Mouse (Mus musculus): ENCODE results near the gene Elp4.

Elp4 gene

GRCm38 (mm10) chr2:105903896-105904756 lies at the start of gene Elp4, which contains the start of gene Immp1l:
TSS of gene Elp4 (minus strand) at chr2:105904564.
TSS of gene Immp1l (plus strand) at chr2:105904638.
- DNase-seq = peak; percentile 97

DNA sequence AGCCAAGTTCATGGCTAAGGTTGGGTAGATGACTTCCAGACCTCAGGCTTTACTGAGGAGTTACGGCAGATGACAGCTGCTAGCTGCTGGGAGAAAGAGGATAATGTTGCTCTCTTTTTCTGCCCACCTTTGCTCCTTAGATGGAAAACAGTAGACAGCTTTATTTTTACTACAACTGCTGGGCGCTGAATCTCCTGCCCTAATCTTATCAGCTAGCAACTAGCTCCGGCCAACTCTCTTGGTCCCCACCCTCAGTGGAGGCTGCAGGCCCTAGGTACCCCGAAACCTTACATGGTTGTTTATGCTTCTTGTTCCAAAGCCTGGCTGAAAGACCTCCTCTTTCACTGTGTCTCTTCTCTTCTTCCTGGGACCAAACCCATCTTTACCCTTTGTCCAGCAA lies 49.5 kb upstream of the Elp4 start:
- DNase-seq = no peak

DNA sequence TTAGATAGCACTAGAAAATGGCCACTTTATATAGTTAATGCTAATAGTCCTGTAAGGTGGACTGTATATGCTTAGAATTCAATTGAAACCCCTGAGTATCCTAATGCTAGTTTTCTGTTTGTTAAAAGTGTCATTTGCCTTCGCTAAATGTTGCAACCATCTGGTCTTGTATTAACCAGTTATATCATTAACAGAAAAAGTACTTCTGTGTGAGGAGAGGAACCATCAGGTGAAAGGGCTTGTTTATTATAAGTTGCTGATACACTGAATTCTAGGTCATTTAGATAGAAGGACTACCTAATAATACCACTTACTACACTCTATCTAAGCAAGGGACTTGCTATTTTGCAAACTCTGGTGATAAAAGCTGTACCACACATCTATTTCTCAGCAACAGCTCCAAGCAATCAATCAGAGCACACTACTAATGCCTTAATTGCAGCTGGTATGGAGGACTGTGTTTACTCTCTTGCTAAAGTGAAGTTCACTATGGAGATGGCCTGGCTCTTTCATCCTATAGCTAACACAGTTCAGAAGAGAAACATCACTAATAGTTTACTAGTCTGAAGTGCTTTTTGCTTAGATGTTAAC lies 47.1 kb upstream of the Elp4 start:
- no peak for DNase-seq

DNA sequence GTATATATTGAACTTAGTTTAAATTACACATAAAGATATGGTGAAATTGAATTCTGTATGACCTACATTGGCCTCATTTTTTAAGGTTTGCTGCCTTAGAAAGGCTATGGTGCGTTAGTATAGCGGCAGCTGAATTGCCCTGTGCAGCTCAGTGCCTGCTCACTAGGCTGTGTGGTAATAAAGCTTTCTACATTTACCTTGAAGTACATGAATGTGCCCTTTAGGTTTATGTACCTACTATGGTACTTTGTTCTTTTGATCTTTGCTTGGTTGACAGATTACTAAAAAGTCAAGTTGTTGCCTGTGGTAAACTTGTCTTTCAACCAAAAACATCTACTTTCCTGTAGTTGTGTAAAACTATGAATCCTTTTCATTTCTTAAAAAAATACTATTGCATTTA lies 45.8 kb upstream of the Elp4 start:
- DNase-seq = no peak

GRCm38 (mm10) chr2:105917623-105918346 lies 13.4 kb upstream of the Elp4 start:
- no peak for DNase-seq

DNA sequence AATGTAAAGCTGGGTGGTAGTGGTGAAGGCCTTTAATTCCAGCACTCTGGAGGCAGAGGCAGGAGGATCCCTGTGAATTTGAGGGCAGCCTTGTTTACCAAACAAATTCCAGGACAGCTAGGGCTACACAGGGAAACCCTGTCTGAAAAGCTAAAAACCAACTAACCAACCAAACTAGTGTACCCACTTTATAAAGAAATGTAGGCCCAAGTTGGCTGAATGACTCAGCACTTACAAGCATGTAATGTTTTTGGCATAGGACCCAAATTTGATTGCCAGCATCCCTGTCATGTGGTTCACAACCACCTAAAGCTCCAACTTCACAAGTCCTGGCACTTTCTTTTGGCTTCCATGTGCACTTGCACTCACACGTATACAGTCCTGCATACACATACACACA lies 12.3 kb upstream of the Elp4 start:
- DNase-seq = no peak

DNA sequence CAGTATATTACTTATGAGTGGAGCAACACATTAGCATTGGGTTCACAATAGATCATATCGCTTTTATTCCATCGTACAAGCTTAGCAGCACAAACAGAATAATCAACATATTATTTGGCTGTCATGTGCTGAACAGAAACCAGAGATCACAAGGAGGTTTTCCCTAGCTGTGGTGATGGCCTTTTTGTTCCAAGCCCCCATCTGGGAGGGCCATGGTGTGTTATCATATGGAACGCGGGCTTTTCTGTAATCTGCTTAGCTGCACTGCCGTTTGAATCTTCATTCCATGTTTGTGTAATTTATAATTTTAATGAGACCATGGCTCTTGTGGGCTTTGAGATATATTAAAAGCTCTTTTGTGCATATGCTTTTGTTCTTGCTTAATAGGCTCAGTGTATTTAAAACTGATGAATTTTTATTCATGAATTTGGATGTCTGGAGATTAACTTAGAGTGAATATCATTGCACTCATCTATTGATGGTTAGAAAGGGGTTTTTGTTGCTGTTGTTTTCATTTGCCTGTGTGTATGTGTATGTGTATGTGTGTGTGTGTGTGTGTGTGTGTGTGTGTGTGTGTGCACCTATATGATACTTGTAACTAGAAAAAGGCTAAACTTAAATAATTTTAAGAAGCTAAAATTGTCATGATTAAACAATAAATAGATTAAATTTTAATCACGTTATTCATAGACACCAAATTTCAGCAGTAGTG lies 9.4 kb upstream of the Elp4 start:
- DNase-seq = no peak

DNA sequence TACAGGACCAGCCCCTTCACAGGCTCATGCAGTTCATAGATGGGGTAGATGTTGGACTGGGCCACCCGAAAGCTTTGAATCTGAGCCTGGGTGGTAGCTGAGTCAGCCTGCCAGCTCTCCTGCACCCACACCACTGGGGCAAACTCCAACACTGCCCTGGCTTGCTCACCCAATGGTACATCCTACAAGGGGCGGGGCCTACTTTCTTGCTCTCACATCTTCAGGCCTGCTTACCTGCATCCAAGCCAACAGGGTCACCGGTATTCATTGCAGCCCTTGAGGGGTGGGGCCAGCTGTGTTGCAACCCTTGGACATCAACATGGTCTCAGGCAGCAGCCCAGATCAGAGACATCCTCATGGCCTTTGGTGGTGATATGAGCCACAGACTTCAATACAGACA lies 6.2 kb upstream of the Elp4 start:
- no peak for DNase-seq

DNA sequence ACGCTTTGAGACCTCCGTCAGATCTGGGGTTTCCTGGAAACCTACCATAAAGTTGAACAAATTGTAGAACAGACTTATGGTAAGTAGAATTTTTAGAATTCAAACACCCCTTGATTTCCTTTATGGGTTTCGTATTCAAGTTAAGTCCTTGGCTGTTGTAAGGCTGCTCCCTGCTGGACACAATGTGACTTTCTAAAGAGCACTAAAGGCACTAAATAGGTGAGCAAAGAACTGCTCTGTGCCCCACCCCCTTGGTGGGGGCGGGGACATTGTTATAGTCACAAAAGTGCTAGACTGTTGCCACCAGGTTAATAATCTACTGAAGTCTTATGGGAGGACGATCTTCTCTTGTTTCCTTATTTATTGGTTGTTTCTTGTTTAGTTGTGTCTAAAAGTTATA lies 4.0 kb upstream of the Elp4 start:
- DNase-seq = peak; percentile 12

DNA sequence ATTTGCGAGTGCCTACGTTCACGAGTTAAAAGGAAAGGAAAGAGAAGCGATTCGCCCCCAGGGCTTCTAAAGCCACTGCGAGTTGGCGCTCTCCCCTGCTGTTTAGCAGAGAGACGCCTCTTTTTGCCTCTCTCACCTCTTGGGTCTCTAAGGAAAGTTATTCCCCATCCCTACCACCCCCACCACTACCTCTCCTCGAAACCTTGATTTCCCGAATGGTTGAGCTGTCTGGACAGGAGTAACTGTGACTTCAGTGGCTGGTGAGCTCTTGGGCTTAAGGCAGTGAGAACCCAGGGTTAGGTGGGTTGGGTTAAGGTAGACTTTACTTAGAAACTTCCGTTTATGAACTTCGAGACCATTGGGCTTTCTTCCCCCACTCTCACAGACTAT lies 388 bp upstream of the Elp4 start:
- DNase-seq = no peak

DNA sequence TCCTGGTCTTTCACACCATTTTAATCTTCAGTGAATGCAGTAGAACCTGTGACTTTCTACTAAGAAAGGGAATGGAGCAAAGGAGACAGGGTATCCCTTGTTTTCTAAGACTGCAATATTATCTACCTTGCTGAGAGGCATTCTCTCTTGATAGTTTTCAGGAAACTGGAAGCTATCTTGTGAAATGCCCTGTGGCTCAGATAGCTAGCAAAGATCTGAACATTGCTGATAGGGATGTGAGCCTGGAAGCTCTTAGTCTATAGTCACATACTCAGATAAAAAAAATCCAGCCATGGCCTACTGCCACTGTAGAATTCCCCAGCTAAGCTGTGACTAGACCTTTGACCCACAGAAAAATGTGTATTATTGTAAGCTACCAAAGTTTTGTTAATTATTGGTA lies 13.5 kb downstream of the Elp4 start:
- no peak for DNase-seq

DNA sequence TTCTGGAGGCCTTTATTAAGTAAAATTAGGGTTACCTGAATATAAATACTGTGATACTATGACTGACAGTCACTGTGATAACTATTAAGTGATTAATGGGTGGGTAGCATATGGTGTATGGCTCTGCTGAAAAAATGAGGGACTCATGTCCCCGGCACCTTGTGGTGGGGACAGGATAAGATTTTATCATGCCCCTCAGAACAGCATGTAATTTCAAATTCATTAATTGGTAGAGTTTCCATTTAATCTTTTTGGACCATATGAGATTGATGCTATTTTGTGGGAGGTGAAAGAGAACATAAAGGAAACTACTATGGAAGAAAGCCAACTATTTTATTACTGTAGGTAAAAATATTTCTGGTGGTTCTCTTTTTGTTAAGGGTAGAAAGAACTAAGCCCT lies 31.0 kb downstream of the Elp4 start:
- no peak for DNase-seq

DNA sequence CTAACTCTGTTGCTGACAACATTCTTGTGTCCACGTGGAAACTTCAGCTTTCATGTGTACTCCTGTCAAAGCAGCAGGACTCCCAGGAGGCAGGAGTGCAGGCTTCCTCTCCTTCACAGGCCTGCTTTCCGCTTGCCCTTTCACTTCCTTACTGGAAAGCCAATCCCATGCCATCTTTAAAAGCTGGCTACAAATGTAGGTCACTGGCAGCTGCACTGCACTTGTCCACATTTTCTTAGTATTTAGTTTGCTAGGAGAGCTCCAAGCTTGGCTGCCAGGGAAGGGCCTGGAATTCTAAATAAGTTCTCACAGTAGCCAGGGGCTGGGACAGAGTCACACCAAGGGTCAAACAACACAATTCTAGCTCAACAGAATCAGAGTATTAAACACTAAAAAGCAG lies 49.6 kb downstream of the Elp4 start:
- DNase-seq = peak; percentile 6

GRCm38 (mm10) chr2:105852971-105853370 lies 51.4 kb downstream of the Elp4 start:
- DNase-seq = no peak

- no peak for DNase-seq
Observed at GRCm38 (mm10) chr2:105851714-105852293, 52.6 kb downstream of the Elp4 start.

DNA sequence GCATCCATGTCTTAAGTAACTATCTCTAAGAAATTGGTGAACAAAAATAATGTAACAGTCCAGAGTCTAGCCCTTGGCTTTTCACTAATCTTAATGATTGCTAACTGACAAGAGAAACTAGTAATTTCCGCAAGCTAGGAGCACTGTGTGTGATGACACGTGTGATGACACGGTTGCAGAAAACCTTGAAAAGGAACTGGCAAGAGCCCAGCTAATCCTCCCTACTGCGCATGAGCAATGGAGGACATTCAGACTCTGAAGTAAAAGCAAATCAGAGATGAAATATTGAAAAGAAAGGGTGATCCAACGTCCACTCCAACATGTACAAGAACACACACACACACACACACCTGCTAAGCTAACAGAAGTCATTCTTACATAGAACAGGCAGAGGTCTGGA lies 61.2 kb downstream of the Elp4 start:
- DNase-seq = no peak

DNA sequence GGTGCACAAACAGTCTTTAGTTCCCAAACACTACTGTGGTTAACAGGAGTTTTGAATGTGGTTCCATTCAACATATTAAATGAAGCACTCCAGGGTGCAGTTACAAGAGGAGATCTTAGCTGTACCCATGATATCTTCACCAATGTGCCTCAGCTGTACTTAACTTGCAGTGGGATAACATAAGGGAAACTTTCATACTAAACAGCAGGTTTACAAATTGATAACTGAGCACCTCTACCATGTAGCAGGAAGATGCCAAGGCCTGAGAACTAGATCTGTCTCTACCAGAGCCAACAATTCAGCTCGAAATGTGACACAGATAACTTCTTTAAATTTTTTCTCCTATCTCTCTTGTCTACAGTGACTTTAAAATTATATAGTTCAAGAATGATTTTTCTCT lies 86.4 kb downstream of the Elp4 start:
- no peak for DNase-seq

DNA sequence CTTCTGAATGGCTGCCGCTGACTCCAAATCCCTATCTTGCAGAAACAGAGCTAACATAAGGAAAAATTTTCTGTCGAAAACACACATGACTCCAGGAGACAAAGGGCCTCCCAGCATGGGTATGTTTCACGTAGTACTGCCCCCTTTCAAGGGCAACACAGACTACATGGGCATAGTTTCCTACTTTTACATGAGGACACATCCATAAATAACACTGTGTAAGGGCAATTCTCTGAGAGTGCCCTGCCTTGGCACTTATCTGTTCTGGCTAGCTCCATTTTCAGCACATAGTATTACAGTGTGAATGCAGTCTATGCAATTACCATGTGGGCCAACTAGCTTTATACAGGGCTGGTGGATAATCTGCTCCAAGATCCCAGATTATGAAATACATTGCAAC lies 89.2 kb downstream of the Elp4 start:
- DNase-seq = no peak

DNA sequence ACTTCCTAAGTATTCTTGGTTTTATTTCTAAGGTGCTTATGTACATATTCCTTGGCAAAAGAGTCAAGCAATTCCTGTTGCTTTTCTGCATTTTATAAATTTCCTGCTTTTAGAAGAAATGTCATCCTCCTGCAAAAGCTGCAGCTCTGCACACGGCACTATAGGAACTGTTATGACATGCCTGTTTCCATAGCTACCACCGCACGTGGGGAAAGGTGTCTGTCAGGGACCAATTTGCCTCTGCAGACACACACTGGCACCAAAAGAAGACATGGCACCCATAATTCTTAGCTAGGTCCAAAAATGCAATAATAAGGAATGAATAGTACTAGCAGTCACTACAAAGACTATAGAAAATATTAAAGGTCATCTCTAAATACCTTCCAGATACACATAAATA lies 91.3 kb downstream of the Elp4 start:
- no peak for DNase-seq

DNA sequence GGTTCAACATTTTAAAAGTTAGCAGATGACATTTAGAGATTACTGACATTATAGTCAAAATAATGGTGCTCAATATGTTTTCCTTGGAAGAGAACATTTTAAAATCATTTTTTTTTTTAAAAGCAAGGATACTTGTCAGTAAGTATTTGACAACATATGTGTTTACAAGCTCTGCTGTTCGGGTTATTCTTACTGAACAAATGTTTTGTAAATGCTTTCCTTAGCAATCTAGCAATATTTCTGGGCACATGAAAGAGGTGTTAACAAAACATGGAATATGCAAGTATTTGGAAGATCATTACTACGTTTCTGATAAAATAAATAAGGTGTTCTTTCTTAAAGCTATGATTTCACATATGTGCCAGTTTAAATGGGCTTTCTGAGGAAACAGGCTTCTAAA lies 94.1 kb downstream of the Elp4 start:
- no peak for DNase-seq

- DNase-seq = no peak
Observed at GRCm38 (mm10) chr2:105806571-105806970, 97.8 kb downstream of the Elp4 start.

DNA sequence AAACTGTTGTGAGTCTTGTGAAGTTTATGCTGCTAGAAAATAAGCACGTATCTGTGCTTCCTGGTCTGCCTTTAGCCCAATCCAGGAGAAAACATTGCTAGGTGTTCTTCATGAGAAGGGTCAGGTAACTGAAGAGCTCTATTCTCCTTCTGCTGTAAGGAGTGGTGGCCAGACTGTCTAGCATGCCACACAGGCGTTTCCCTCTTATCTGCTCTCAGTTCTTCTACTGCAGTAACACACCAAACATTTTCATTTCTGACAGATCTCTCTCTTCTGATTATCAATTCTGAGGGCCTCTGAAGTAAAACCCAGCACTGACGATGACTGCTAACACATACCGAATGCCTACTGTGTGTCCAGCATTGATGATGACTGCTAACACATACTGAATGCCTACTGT lies 98.3 kb downstream of the Elp4 start:
- no peak for DNase-seq

- no peak for DNase-seq
Observed at GRCm38 (mm10) chr2:105805210-105805609, 99.2 kb downstream of the Elp4 start.
